Mouse (Mus musculus) forebrain, embryonic 12.5 days (tissue): ENCODE measurements around the gene Rab25. TPM values are rescaled to one million over a fixed set of nuclear protein-coding genes. Genes with fewer than 3 reads are reported as not detected.

ENCODE experiments used
- ATAC-seq: fragments of 200-750 bp; cut with Nextera tagmentation; 2 replicates; pipeline ENCODE4 v1.8.0; 2017; ENCODE audit warnings: moderate TSS enrichment; ENCODE audit not compliant: low FRiP score
- H3K27ac ChIP-seq: fragments of 300-500 bp; sonication (generic); 2 replicates; pipeline ENCODE4 v1.5.1; 2016; ENCODE audit warnings: mild to moderate bottlenecking
- H3K27me3 ChIP-seq: fragments of 300-500 bp; sonication (generic); 2 replicates; pipeline ENCODE4 v1.6.1; 2016; ENCODE audit warnings: mild to moderate bottlenecking
- H3K36me3 ChIP-seq: fragments of 300-500 bp; sonication (generic); replicated peaks from 2 replicates; pipeline ENCODE4 v1.6.1; 2016; ENCODE audit warnings: mild to moderate bottlenecking
- H3K4me1 ChIP-seq: fragments of 300-500 bp; sonication (generic); 2 replicates; pipeline ENCODE4 v1.6.1; 2016
- H3K4me2 ChIP-seq: fragments of 300-500 bp; sonication (generic); 2 replicates; pipeline ENCODE4 v1.6.1; 2016; ENCODE audit warnings: mild to moderate bottlenecking, moderate library complexity
- H3K4me3 ChIP-seq: fragments of 300-500 bp; sonication (generic); replicated peaks from 2 replicates; pipeline ENCODE4 v1.5.1; 2016; ENCODE audit warnings: mild to moderate bottlenecking
- H3K9ac ChIP-seq: fragments of 300-500 bp; sonication (generic); 2 replicates; pipeline ENCODE4 v1.6.1; 2016; ENCODE audit warnings: mild to moderate bottlenecking
- H3K9me3 ChIP-seq: fragments of 300-500 bp; sonication (generic); 2 replicates; pipeline ENCODE4 v1.6.1; 2016
- WGBS: fragments of 180-500 bp; shearing (Covaris S2); methylation state at CpG from one replicate; pipeline ENCODE4 v1.1.7; 2016; 5-methylcytosine and 5-hydroxymethylcytosine counted together
- polyA plus RNA-seq: library from polyadenylated mRNA; unstranded; fragments of >200 nt; fragmentation: Nextera tagmentation; extraction: Ambion mirVana; gene quantifications from 2 replicates; pipeline ENCODE4 v1.2.1, GENCODE M21; 2016

Gene Rab25
- polyA plus RNA-seq, 1 experiment from 2014 or later, result 0.82 TPM

- peak overlapping the region; percentile 93 for H3K4me2 ChIP-seq
- no peaks in the 10 kb centered on the region for H3K27me3 ChIP-seq
- ATAC-seq, result no peak
- H3K4me1 ChIP-seq, result peaks cover 78% of the 10 kb centered on the region
- 51% methylated on average over 6 of the region's 6 CpGs for WGBS
- peak overlapping the region; percentile 99 for H3K27ac ChIP-seq
- peak overlapping the region; percentile 93 for H3K4me3 ChIP-seq
- peaks cover 63% of the 10 kb centered on the region for H3K36me3 ChIP-seq
- H3K9ac ChIP-seq, result peak overlapping the region; percentile 99
- no peaks in the 10 kb centered on the region for H3K9me3 ChIP-seq
These were observed 11.0 kb downstream of the Rab25 start for GRCm38 (mm10) chr3:88537146-88537545.

GRCm38 (mm10) chr3:88536103-88536930 is 11.8 kb downstream of the Rab25 start:
- Histone ChIP-seq H3K4me2 (peak overlapping the region; percentile 93), H3K27me3 (no peaks in the 10 kb centered on the region), H3K9me3 (no peaks in the 10 kb centered on the region), H3K9ac (peak overlapping the region; percentile 99), H3K4me3 (peak overlapping the region; percentile 93), H3K36me3 (peaks cover 60% of the 10 kb centered on the region), H3K27ac (peak overlapping the region; percentile 99), H3K4me1 (peaks cover 69% of the 10 kb centered on the region)
- 6% methylated on average over 63 of the region's 64 CpGs for WGBS
- no peak for ATAC-seq

- WGBS, result 20% methylated on average over 4 of the region's 4 CpGs
- ATAC-seq, result no peak
- Histone ChIP-seq H3K4me3 (peak overlapping the region; percentile 93), H3K9me3 (no peaks in the 10 kb centered on the region), H3K36me3 (peaks cover 52% of the 10 kb centered on the region), H3K4me1 (peaks cover 63% of the 10 kb centered on the region), H3K4me2 (peak overlapping the region; percentile 93), H3K9ac (peak overlapping the region; percentile 99), H3K27me3 (no peaks in the 10 kb centered on the region), H3K27ac (peak overlapping the region; percentile 99)
These were observed 12.6 kb downstream of the Rab25 start for GRCm38 (mm10) chr3:88535527-88535926.

GRCm38 (mm10) chr3:88535005-88535404 is 13.1 kb downstream of the Rab25 start:
- Histone ChIP-seq H3K4me1 (peaks cover 63% of the 10 kb centered on the region), H3K27me3 (no peaks in the 10 kb centered on the region), H3K4me2 (peak overlapping the region; percentile 93), H3K9ac (peak overlapping the region; percentile 99), H3K9me3 (no peaks in the 10 kb centered on the region), H3K27ac (peak overlapping the region; percentile 99), H3K4me3 (peak overlapping the region; percentile 93), H3K36me3 (peaks cover 47% of the 10 kb centered on the region)
- WGBS, result 0% methylated on average over 3 of the region's 3 CpGs
- ATAC-seq, result no peak

GRCm38 (mm10) chr3:88533706-88534105 is 14.4 kb downstream of the Rab25 start:
- Histone ChIP-seq H3K27me3 (no peaks in the 10 kb centered on the region), H3K27ac (peak overlapping the region; percentile 99), H3K9ac (peak overlapping the region; percentile 99), H3K4me2 (peak overlapping the region; percentile 93), H3K36me3 (peaks cover 42% of the 10 kb centered on the region), H3K4me3 (peak overlapping the region; percentile 93), H3K9me3 (no peaks in the 10 kb centered on the region), H3K4me1 (peaks cover 66% of the 10 kb centered on the region)
- ATAC-seq, result no peak
- 0% methylated on average over 4 of the region's 5 CpGs for WGBS

GRCm38 (mm10) chr3:88532689-88533511 is 15.2 kb downstream of the Rab25 start:
- no peaks in the 10 kb centered on the region for H3K9me3 ChIP-seq
- H3K4me3 ChIP-seq, result peak overlapping the region; percentile 93
- peaks cover 34% of the 10 kb centered on the region for H3K36me3 ChIP-seq
- H3K4me1 ChIP-seq, result peaks cover 66% of the 10 kb centered on the region
- H3K4me2 ChIP-seq, result peak overlapping the region; percentile 93
- under 1% methylated on average over 40 of the region's 40 CpGs for WGBS
- H3K9ac ChIP-seq, result peak overlapping the region; percentile 99
- H3K27ac ChIP-seq, result peak overlapping the region; percentile 99
- peak; percentile 49 for ATAC-seq
- H3K27me3 ChIP-seq, result no peaks in the 10 kb centered on the region

GRCm38 (mm10) chr3:88532299-88532674 is 15.8 kb downstream of the Rab25 start, which contains the start of gene Mex3a:
Mex3a (plus strand) TSS chr3:88532395.
- ATAC-seq, result no peak
- H3K4me2 ChIP-seq, result peak within 1 kb of the TSS; percentile 93
- H3K4me1 ChIP-seq, result peaks cover 66% of the 10 kb centered on the region
- no peaks in the 10 kb centered on the region for H3K9me3 ChIP-seq
- peaks cover 28% of the 10 kb centered on the region for H3K36me3 ChIP-seq
- H3K27ac ChIP-seq, result peak within 1 kb of the TSS; percentile 99
- under 1% methylated on average over 21 of the region's 31 CpGs for WGBS
- peak within 1 kb of the TSS; percentile 99 for H3K9ac ChIP-seq
- H3K4me3 ChIP-seq, result peak within 1 kb of the TSS; percentile 93
- H3K27me3 ChIP-seq, result no peaks in the 10 kb centered on the region

GRCm38 (mm10) chr3:88531348-88532298 is 16.5 kb downstream of the Rab25 start:
- peak; percentile 87 for ATAC-seq

GRCm38 (mm10) chr3:88530082-88530864 is 17.8 kb downstream of the Rab25 start:
- WGBS, result 5% methylated on average over 11 of the region's 11 CpGs
- H3K4me2 ChIP-seq, result peak overlapping the region; percentile 93
- no peaks in the 10 kb centered on the region for H3K27me3 ChIP-seq
- H3K4me1 ChIP-seq, result peaks cover 62% of the 10 kb centered on the region
- H3K27ac ChIP-seq, result peak overlapping the region; percentile 99
- ATAC-seq, result no peak
- H3K36me3 ChIP-seq, result peaks cover 9% of the 10 kb centered on the region; the same call in 1 of the 2 replicates
- no peaks in the 10 kb centered on the region for H3K9me3 ChIP-seq
- H3K9ac ChIP-seq, result peak overlapping the region; percentile 99
- peak overlapping the region; percentile 93 for H3K4me3 ChIP-seq

More at GRCm38 (mm10) chr3:88531348-88532298, 16.5 kb downstream of the Rab25 start:
- peak overlapping the region; percentile 93 for H3K4me3 ChIP-seq
- peak overlapping the region; percentile 99 for H3K9ac ChIP-seq
- peak overlapping the region; percentile 93 for H3K4me2 ChIP-seq
- peak overlapping the region; percentile 99 for H3K27ac ChIP-seq
- H3K4me1 ChIP-seq, result peaks cover 65% of the 10 kb centered on the region
- peaks cover 21% of the 10 kb centered on the region for H3K36me3 ChIP-seq
- no peaks in the 10 kb centered on the region for H3K9me3 ChIP-seq
- WGBS, result 1% methylated on average over 58 of the region's 63 CpGs
- H3K27me3 ChIP-seq, result no peaks in the 10 kb centered on the region

- Histone ChIP-seq H3K27me3 (no peaks in the 10 kb centered on the region), H3K36me3 (peaks cover 8% of the 10 kb centered on the region), H3K9me3 (no peaks in the 10 kb centered on the region), H3K4me3 (peak overlapping the region; percentile 93), H3K9ac (peak overlapping the region; percentile 99), H3K4me2 (peak overlapping the region; percentile 93), H3K4me1 (peaks cover 54% of the 10 kb centered on the region), H3K27ac (peak overlapping the region; percentile 99)
- WGBS, result 24% methylated on average over 7 of the region's 7 CpGs
- no peak for ATAC-seq
These were observed 18.7 kb downstream of the Rab25 start for GRCm38 (mm10) chr3:88529204-88530000.
